Mouse (Mus musculus) intestine, embryonic 16.5 days (tissue): Measurements from ENCODE around the gene Zfp663. TPM values are rescaled to one million over a fixed set of nuclear protein-coding genes. Genes with fewer than 3 reads are reported as not detected.

ENCODE experiments used
- ATAC-seq: fragments of 200-750 bp; cut with Nextera tagmentation; 2 replicates; pipeline ENCODE4 v1.8.0; 2017; ENCODE audit warnings: moderate TSS enrichment, moderate library complexity
- H3K27ac ChIP-seq: fragments of 300-500 bp; sonication (generic); 2 replicates; pipeline ENCODE4 v1.5.1; 2014; ENCODE audit warnings: mild to moderate bottlenecking, low read length
- H3K27me3 ChIP-seq: fragments of 300-500 bp; sonication (generic); replicated peaks from 2 replicates; pipeline ENCODE4 v1.6.1; 2014; ENCODE audit warnings: low read length, control low read depth, mixed read lengths; ENCODE audit not compliant: control insufficient read depth, insufficient read depth
- H3K36me3 ChIP-seq: fragments of 300-500 bp; sonication (generic); 2 replicates; pipeline ENCODE4 v1.6.1; 2014; ENCODE audit warnings: low read length, control low read depth; ENCODE audit not compliant: control insufficient read depth, insufficient read depth
- H3K4me1 ChIP-seq: fragments of 300-500 bp; sonication (generic); 2 replicates; pipeline ENCODE4 v1.6.1; 2014; ENCODE audit warnings: low read length, control low read depth, mixed read lengths; ENCODE audit not compliant: control insufficient read depth, insufficient read depth
- H3K4me2 ChIP-seq: fragments of 300-500 bp; sonication (generic); 2 replicates; pipeline ENCODE4 v1.6.1; 2014; ENCODE audit warnings: low read depth, low read length, control low read depth
- H3K4me3 ChIP-seq: fragments of 300-500 bp; sonication (generic); 2 replicates; pipeline ENCODE4 v1.5.1; 2014; ENCODE audit warnings: mild to moderate bottlenecking, low read length
- H3K9ac ChIP-seq: fragments of 300-500 bp; sonication (generic); 2 replicates; pipeline ENCODE4 v1.6.1; 2014; ENCODE audit warnings: low read depth, low read length
- H3K9me3 ChIP-seq: fragments of 300-500 bp; sonication (generic); 2 replicates; pipeline ENCODE4 v1.6.1; 2016; ENCODE audit warnings: low read length, control low read depth; ENCODE audit not compliant: control insufficient read depth
- WGBS: fragments of 180-500 bp; shearing (Covaris S2); extraction: QIAGEN DNeasy Blood & Tissue Kit; methylation state at CpG from one replicate; pipeline ENCODE4 v1.1.7; 2014; 5-methylcytosine and 5-hydroxymethylcytosine counted together
- polyA plus RNA-seq: library from polyadenylated mRNA; unstranded; fragments of >200 nt; fragmentation: Nextera tagmentation; extraction: Ambion mirVana; gene quantifications from 2 replicates; pipeline ENCODE4 v1.2.1, GENCODE M21; 2015

Zfp663 gene
- polyA plus RNA-seq, 1 experiment from 2014 or later = 0.64 TPM

GRCm38 (mm10) chr2:165305438-165305837, 63.1 kb downstream of the Zfp663 start:
- H3K27me3 ChIP-seq = no peaks in the 10 kb centered on the region
- H3K36me3 ChIP-seq = peaks cover 21% of the 10 kb centered on the region
- 79% methylated on average over 8 of the region's 8 CpGs for WGBS
- no peak overlapping the region for H3K4me3 ChIP-seq
- no peak overlapping the region for H3K4me2 ChIP-seq
- ATAC-seq = no peak
- no peak overlapping the region for H3K9ac ChIP-seq
- no peaks in the 10 kb centered on the region; the same call in 1 of the 2 replicates for H3K4me1 ChIP-seq
- no peaks in the 10 kb centered on the region for H3K9me3 ChIP-seq
- no peak overlapping the region for H3K27ac ChIP-seq

- Histone ChIP-seq H3K9ac (no peak overlapping the region), H3K27ac (no peak overlapping the region), H3K4me1 (no peaks in the 10 kb centered on the region; the same call in 1 of the 2 replicates), H3K4me3 (no peak overlapping the region), H3K4me2 (no peak overlapping the region), H3K27me3 (no peaks in the 10 kb centered on the region), H3K36me3 (peaks cover 21% of the 10 kb centered on the region), H3K9me3 (no peaks in the 10 kb centered on the region)
- ATAC-seq = no peak
- 85% methylated on average over 19 of the region's 19 CpGs for WGBS
These were observed 63.7 kb downstream of the Zfp663 start for GRCm38 (mm10) chr2:165304819-165305218.

- 91% methylated on average over 6 of the region's 6 CpGs for WGBS
- no peaks in the 10 kb centered on the region; the same call in 1 of the 2 replicates for H3K4me1 ChIP-seq
- no peaks in the 10 kb centered on the region for H3K27me3 ChIP-seq
- no peak overlapping the region for H3K9ac ChIP-seq
- no peaks in the 10 kb centered on the region for H3K9me3 ChIP-seq
- peaks cover 21% of the 10 kb centered on the region for H3K36me3 ChIP-seq
- no peak overlapping the region for H3K4me3 ChIP-seq
- no peak overlapping the region for H3K4me2 ChIP-seq
- ATAC-seq = no peak
- no peak overlapping the region for H3K27ac ChIP-seq
These were observed 65.0 kb downstream of the Zfp663 start for GRCm38 (mm10) chr2:165303354-165304012.

DNA sequence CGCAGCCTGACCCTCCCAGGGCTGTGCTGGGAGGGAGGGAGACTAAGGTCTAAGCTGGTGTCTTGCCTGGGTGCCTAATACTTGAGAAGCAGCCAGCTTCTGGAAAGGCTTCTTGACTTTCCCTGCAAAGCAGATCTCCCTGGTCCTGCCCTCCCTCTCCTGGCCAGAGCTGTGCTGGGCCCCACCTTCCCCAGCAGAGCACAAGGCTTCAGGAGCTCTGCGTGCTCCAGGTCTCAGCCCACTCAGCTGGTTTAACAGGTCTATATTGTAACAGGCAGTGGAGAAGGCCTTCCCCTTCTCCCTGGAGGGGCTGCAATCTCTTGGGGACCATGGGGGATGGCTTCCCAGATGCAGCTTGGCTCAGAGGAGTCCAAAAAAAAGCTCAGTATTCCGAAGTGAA, 67.1 kb downstream of the Zfp663 start:
- Histone ChIP-seq H3K36me3 (peaks cover 26% of the 10 kb centered on the region), H3K4me3 (no peak overlapping the region), H3K9ac (no peak overlapping the region), H3K27ac (no peak overlapping the region), H3K4me2 (no peak overlapping the region), H3K4me1 (no peaks in the 10 kb centered on the region; the same call in 1 of the 2 replicates), H3K27me3 (no peaks in the 10 kb centered on the region), H3K9me3 (no peaks in the 10 kb centered on the region)
- WGBS = 70% methylated on average over 3 of the region's 3 CpGs
- no peak for ATAC-seq

Other genes starting within 250 kb of the Zfp663 start
- gene Cdh22, start 133.9 kb downstream of the Zfp663 start, polyA plus RNA-seq = 0.40 and 0.50 TPM in 2 replicates
- gene Slc35c2, start 80.9 kb downstream of the Zfp663 start, polyA plus RNA-seq = 135 and 154 TPM in 2 replicates
- gene Elmo2, start 42.2 kb downstream of the Zfp663 start, polyA plus RNA-seq = 63.5 and 67.2 TPM in 2 replicates
- 3.6 TPM in 2 replicates for gene Zfp334, start 19.5 kb upstream of the Zfp663 start, polyA plus RNA-seq
- 1.1 TPM in 2 replicates for gene Ocstamp, start 31.7 kb upstream of the Zfp663 start, polyA plus RNA-seq
- 0.40 and 0.56 TPM in 2 replicates for gene Slc13a3, start 104.5 kb upstream of the Zfp663 start, polyA plus RNA-seq
- gene Trp53rka, start 124.6 kb upstream of the Zfp663 start, polyA plus RNA-seq = 23.6 and 23.8 TPM in 2 replicates
- gene Slc2a10, start 135.1 kb upstream of the Zfp663 start, polyA plus RNA-seq = 4.0 and 5.3 TPM in 2 replicates
- gene Eya2, start 226.3 kb upstream of the Zfp663 start, polyA plus RNA-seq = 0.33 and 1.2 TPM in 2 replicates